In genomic region chr12:116367346-116367745, GRCm38 (mm10) we compare ENCODE assay signal across 27 mouse cellular contexts.
"Had no signal": no experiment of that assay in that cellular context is flagged by ENCODE, and none has a peak within 500 bp of the region (broad histone marks: within the 10 kb centered on the region; RNA-seq: fewer than 3 reads in every experiment).

No protein-coding gene starts in this region.

- H3K4me1 ChIP-seq: limb, embryonic 10.5 days; limb, embryonic 12.5 days; limb, embryonic 13.5 days; limb, embryonic 15.5 days; liver, embryonic 12.5 days; liver, embryonic 13.5 days; liver, embryonic 15.5 days; lung, embryonic 15.5 days; midbrain, embryonic 10.5 days; midbrain, embryonic 12.5 days; midbrain, embryonic 13.5 days; midbrain, embryonic 15.5 days had no signal

- H3K9me3 ChIP-seq: limb, embryonic 10.5 days; limb, embryonic 12.5 days; limb, embryonic 13.5 days; limb, embryonic 15.5 days; liver, embryonic 12.5 days; liver, embryonic 13.5 days; liver, embryonic 15.5 days; lung, embryonic 15.5 days; megakaryocyte, embryonic 14.5 days; midbrain, embryonic 10.5 days; midbrain, embryonic 12.5 days; midbrain, embryonic 13.5 days; midbrain, embryonic 15.5 days had no signal

- DNase-seq: left cerebral cortex, postnatal 4 days; liver; liver, embryonic 13.5 days; liver, postnatal 0 days; lung, adult 18-20 months; lung, adult 2 months; lung, embryonic 14.5 days; lung, postnatal 10 days; lung, postnatal 14 days; lung, postnatal 36 days; lung, postnatal 4 days; midbrain, embryonic 14.5 days had no signal

- H3K4me3 ChIP-seq: limb, embryonic 10.5 days; limb, embryonic 12.5 days; limb, embryonic 13.5 days; limb, embryonic 15.5 days; liver, embryonic 12.5 days; liver, embryonic 13.5 days; liver, embryonic 15.5 days; lung, embryonic 15.5 days; megakaryocyte, embryonic 14.5 days; midbrain, embryonic 10.5 days; midbrain, embryonic 12.5 days; midbrain, embryonic 13.5 days; midbrain, embryonic 15.5 days; myocyte had no signal

- H3K27ac ChIP-seq: limb, embryonic 10.5 days; limb, embryonic 12.5 days; limb, embryonic 13.5 days; limb, embryonic 15.5 days; liver, embryonic 12.5 days; liver, embryonic 13.5 days; liver, embryonic 14.5 days; liver, embryonic 15.5 days; lung, embryonic 15.5 days; macrophage; midbrain, embryonic 10.5 days; midbrain, embryonic 12.5 days; midbrain, embryonic 13.5 days; midbrain, embryonic 15.5 days had no signal

- H3K27me3 ChIP-seq: limb, embryonic 12.5 days; limb, embryonic 13.5 days; limb, embryonic 15.5 days; liver, embryonic 12.5 days; liver, embryonic 13.5 days; liver, embryonic 15.5 days; lung, embryonic 15.5 days; megakaryocyte, embryonic 14.5 days; midbrain, embryonic 12.5 days; midbrain, embryonic 13.5 days; midbrain, embryonic 15.5 days had no signal

- H3K9ac ChIP-seq: limb, embryonic 12.5 days; limb, embryonic 13.5 days; limb, embryonic 15.5 days; liver, embryonic 12.5 days; liver, embryonic 13.5 days; liver, embryonic 14.5 days; liver, embryonic 15.5 days; liver, postnatal 0 days; lung, embryonic 14.5 days; lung, embryonic 15.5 days; midbrain, embryonic 12.5 days; midbrain, embryonic 13.5 days; midbrain, embryonic 15.5 days had no signal
